Comparison of ENCODE assay signal across 26 mouse cellular contexts in the genomic region with DNA sequence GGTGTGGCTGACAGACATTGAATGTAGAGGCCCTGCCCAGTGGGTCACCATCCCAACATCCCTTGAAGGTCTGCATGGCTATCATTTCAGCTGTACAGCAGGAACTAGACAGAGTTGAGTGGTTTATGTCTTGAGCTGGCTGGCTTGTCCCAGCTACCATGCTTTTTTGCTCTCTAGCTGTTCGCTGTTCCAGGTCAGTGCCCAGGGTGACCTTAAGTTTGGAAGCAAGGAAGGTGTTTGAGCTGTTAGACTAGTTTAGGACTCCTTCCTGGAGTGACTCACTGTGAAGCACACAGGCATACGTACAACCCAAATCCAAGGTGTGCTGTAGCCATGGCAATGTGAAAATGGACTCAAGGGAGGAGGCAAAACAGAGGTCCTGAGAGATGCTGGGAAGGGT. TPM values are rescaled to one million over a fixed set of nuclear protein-coding genes. Genes with fewer than 3 reads are reported as not detected.
"Had no signal": no experiment of that assay in that cellular context is flagged by ENCODE, and none has a peak within 500 bp of the region (broad histone marks: within the 10 kb centered on the region; RNA-seq: fewer than 3 reads in every experiment).

No protein-coding gene starts in this region.

- H3K4me1 ChIP-seq: liver, embryonic 13.5 days; liver, embryonic 15.5 days had no signal

- H3K9me3 ChIP-seq: heart, embryonic 10.5 days; heart, embryonic 12.5 days; hindbrain, embryonic 10.5 days; hindbrain, embryonic 12.5 days; intestine, embryonic 15.5 days; limb, embryonic 10.5 days; limb, embryonic 12.5 days; liver, embryonic 13.5 days; liver, embryonic 15.5 days had no signal

- H3K4me3 ChIP-seq: gastrocnemius, adult 2 months; heart, embryonic 10.5 days; heart, embryonic 12.5 days; hindbrain, embryonic 10.5 days; hindbrain, embryonic 12.5 days; intestine, embryonic 15.5 days; layer of hippocampus, adult 2 months; left cerebral cortex, adult 2 months; limb, embryonic 10.5 days; limb, embryonic 12.5 days; liver, embryonic 13.5 days; liver, embryonic 15.5 days had no signal

- ATAC-seq: hindbrain, embryonic 16.5 days; inflammation-experienced regulatory T-cells, adult 6 months; intestine, embryonic 15.5 days; intestine, postnatal 0 days had no signal

- DNase-seq: gastrocnemius, adult 2 months; gastrocnemius, postnatal 10 days; gastrocnemius, postnatal 25 days; heart, adult 18-20 months; heart, postnatal 10 days; heart, postnatal 4 days; liver; liver, embryonic 13.5 days; lung, adult 18-20 months had no signal

- H3K9ac ChIP-seq: heart, embryonic 12.5 days; hindbrain, embryonic 12.5 days; hindbrain, embryonic 14.5 days; intestine, embryonic 15.5 days; limb, embryonic 12.5 days; liver, embryonic 13.5 days; liver, embryonic 15.5 days had no signal

- H3K36me3 ChIP-seq: heart, embryonic 10.5 days; heart, embryonic 12.5 days; hindbrain, embryonic 10.5 days; hindbrain, embryonic 12.5 days; intestine, embryonic 15.5 days; limb, embryonic 10.5 days; limb, embryonic 12.5 days; liver, embryonic 13.5 days; liver, embryonic 15.5 days had no signal

- H3K4me2 ChIP-seq: heart, embryonic 12.5 days; hindbrain, embryonic 12.5 days; hindbrain, embryonic 14.5 days; intestine, embryonic 15.5 days; limb, embryonic 12.5 days; liver, embryonic 11.5 days; liver, embryonic 13.5 days; liver, embryonic 15.5 days had no signal

- H3K27ac ChIP-seq: gastrocnemius, adult 2 months; heart, embryonic 10.5 days; hindbrain, embryonic 10.5 days; hindbrain, embryonic 12.5 days; hindbrain, embryonic 14.5 days; intestine, embryonic 15.5 days; kidney, postnatal 0 days; layer of hippocampus, adult 2 months; left cerebral cortex, adult 2 months; limb, embryonic 10.5 days; limb, embryonic 12.5 days; liver, embryonic 13.5 days; liver, embryonic 15.5 days had no signal

- H3K27me3 ChIP-seq: heart, embryonic 12.5 days; hindbrain, embryonic 12.5 days; intestine, embryonic 15.5 days; limb, embryonic 12.5 days; liver, embryonic 15.5 days had no signal

RNA-seq across cellular contexts. Expression of gene Glrp1, which starts 41.5 kb away (rescaled TPM):
- polyA plus RNA-seq: heart, embryonic 10.5 days; hindbrain, embryonic 10.5 days; hindbrain, embryonic 12.5 days; hindbrain, embryonic 14.5 days; hindbrain, embryonic 16.5 days; inflammation-experienced regulatory T-cells, adult 6 months; intestine, embryonic 15.5 days; intestine, postnatal 0 days; limb, embryonic 10.5 days; limb, embryonic 12.5 days; limb, embryonic 14.5 days had no signal
